Mouse (Mus musculus) activated CD4-positive, CD25-positive, alpha-beta regulatory T cell (primary cell): Measurements from ENCODE around the gene Rdh5. TPM values are rescaled to one million over a fixed set of nuclear protein-coding genes. Genes with fewer than 3 reads are reported as not detected.

Experiments
- polyA plus RNA-seq, 2 experiments: library from polyadenylated mRNA; unstranded; fragments of 100-300 nt; shearing (Covaris generic); gene quantifications; one replicate each; pipeline ENCODE4 v1.2.1; 2017

Rdh5 gene
- polyA plus RNA-seq = 10 to 100 TPM in 1 of 2 experiments, 1 to 10 TPM in 1; 9.4 to 10.6 TPM

DNA sequence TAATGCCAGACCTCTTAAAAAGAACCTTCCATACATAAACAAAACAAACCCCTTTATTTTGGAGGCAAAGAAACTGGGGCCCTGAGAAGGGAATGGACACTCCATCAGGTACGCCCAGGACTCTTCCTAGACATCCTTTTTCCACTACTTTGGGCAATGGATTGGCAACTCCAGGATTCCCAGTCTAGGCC, at the start of gene Rdh5:
TSS of gene Rdh5 (minus strand) at position 67 of the 191 bp plus-strand sequence.

DNA sequence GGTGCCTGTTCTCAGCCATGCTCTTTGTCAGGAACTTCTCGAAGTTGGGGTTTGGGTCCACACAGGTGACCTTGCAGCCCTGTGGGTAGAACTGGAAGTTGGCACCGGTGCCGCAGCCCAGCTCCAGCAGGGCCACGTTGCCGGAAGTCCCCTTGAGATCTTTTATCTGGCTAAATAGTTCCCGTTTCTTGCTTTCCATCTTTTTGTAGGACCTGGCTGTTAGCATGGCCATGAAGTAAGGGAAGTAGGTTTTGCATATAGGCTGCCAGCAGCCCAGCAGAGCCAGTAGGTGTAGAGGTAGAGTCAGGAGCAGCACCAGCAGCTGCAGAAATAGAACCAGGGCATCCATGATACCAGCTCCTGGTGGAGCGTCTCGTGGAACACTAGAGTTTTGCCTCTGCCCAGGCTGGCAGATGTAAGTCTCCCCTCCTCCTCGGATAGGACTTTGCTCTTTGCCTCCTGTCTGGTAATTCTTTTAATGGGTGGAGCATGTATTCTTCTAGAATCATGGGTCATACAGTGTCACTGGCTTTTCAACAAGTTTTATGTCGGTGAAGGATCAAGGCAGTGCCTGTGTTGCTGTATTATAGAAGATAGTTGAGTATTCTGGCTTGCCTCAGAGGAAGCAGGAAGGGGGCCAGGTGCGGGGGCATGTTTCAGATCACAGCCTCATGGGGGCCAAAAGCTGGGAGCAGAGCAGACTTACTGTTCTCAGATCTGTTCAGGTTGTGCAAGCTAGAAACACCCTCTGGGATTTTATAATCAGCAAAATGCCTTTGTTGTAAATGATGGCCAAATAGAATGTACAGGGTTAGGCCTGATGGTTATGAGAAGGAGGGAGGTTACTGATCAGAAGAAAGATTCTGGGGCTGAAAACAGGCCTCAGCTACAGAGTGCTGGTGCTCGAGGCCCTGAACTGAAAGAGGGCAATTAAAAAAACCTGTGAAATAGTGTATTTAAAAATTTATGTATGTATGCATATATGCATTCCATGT, 38.2 kb upstream of the Rdh5 start, which contains the start of gene Mettl7b:
TSS of gene Mettl7b (minus strand) at position 399 of the 995 bp plus-strand sequence.

DNA sequence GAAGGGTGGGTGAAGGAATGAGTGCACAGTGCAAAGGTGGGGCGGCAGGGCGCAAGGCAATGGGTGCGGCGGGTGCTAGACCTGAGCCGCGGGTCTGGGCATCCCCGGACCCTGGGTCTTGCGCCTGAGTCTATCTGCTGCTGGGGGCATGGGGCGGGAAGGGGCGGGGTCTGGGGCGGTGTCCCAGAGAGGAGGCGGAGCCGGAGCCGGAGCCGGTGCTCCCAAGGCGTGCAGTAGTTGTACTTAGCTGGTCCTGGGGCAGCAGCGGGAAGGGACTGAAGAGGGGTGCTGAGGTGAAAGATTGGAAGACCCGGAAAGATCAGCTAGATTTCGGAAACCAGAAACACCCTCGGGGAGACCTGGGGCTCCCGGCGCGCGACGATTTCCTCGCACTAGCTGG, 10.9 kb upstream of the Rdh5 start, which contains the start of gene Itga7:
TSS of gene Itga7 (plus strand) at position 245 of the 400 bp plus-strand sequence.

DNA sequence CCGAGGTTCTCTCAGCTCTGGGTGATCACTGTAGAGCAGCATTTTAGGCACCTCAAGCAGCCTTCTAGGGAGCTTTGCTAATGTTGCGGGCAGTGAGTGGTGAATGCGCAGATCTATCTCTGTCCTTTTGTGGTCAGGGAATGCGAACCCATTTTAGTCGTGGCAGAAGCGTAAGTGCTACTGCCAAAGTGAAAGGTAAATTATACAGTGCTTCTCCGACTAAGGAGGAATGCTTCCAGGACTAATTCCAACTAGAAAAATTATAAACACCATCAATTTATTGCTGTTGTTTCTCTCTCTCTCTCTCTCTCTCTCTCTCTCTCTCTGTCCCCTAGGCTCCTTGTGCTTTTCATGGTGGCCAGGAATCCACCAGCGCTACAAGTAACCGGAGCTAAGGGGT, 1.2 kb upstream of the Rdh5 start, which contains the start of gene Bloc1s1:
TSS of gene Bloc1s1 (minus strand) at position 101 of the 400 bp plus-strand sequence.

DNA sequence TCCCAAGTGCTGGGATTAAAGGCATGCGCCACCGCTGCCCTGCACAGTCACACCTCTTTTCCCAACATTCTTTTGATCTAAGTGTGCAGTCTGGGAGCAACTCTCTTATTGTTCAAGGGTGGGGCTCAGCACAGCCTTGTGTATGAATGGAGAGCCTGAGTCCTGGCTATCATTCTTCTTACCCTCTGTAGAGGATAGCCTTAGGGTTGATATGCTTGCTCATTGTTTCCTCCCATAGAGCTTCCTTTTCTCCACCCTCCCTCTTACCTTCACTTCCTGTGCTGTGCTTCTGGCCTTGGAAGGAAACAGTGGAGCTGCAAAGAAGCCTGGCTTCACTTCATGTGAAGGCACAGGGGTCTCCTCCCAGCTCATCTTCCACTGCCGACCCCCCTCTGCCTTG, 22.0 kb downstream of the Rdh5 start, which contains the start of gene Cd63:
TSS of gene Cd63 (plus strand) at position 292 of the 400 bp plus-strand sequence.

DNA sequence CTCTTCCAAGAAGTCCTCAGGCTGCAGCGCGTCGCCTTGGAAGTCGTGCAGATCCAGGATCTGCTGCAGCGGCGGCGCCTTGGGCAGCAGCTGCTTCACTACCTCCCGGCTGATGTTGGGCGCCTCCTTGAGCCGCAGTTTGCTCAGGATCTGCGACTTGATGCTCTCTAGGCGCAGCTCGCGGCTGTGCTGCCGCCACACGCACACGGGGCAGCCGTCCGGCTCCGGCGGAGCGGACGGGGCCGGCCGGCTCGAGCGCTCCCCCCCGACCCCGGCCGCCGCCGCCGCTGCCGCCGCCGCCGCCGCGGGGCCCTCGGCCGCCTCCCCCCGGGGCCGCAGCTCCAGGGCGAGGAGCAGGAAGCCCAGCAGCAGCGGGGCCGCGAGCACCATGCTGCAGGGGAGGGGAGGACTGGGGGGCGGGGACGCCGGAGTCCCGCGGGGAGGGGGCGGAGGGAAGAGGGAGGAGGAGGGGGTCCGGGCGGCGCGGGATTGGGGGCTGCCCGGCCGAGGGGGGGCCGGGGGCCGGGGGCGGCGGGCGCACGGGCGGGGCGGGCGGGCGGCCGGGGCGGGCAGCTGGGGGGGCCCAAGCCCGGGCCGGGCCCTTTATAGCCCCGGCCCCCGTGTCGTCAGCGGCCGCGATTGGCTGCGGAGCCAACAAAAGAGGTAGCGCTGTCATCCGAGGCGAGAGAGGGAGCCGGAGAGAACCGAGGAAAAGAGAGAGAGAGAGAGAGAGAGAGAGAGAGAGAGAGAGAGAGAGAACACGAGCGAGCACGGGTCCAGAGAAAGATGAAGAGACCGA, 31.2 kb downstream of the Rdh5 start, which contains the start of gene Gdf11:
TSS of gene Gdf11 (minus strand) at position 423 of the 799 bp plus-strand sequence.

Other genes starting within 250 kb of the Rdh5 start
- gene Suox, start 248.8 kb downstream of the Rdh5 start, polyA plus RNA-seq = 10 to 100 TPM; 45.6 to 47.3 TPM
- gene Rab5b, start 226.6 kb downstream of the Rdh5 start, polyA plus RNA-seq = 10 to 100 TPM; 36.9 to 40.5 TPM
- gene Pmel, start 218.7 kb downstream of the Rdh5 start, polyA plus RNA-seq = 1 to 10 TPM; 3.4 to 6.2 TPM
- gene Cdk2, start 217.9 kb downstream of the Rdh5 start, polyA plus RNA-seq = 10 to 100 TPM; 42.5 to 47.5 TPM
- 100 to 1,000 TPM; 586 to 621 TPM for gene Dgka, start 178.0 kb downstream of the Rdh5 start, polyA plus RNA-seq
- 10 to 100 TPM; 40.9 to 52.5 TPM for gene Pym1, start 175.0 kb downstream of the Rdh5 start, polyA plus RNA-seq
- under 1 TPM; 0.43 to 0.45 TPM for gene Mmp19, start 132.0 kb downstream of the Rdh5 start, polyA plus RNA-seq
- gene Dnajc14, start 118.8 kb downstream of the Rdh5 start, polyA plus RNA-seq = 10 to 100 TPM; 67.6 to 90.9 TPM
- 1 to 10 TPM; 2.8 to 4.2 TPM for gene Tmem198b, start 118.5 kb downstream of the Rdh5 start, polyA plus RNA-seq
- 100 to 1,000 TPM; 141 to 143 TPM for gene Sarnp, start 105.6 kb downstream of the Rdh5 start, polyA plus RNA-seq
- 10 to 100 TPM; 55.1 to 69.2 TPM for gene Ormdl2, start 101.2 kb downstream of the Rdh5 start, polyA plus RNA-seq
- gene Gdf11, start 31.2 kb downstream of the Rdh5 start, polyA plus RNA-seq = 1 to 10 TPM; 3.8 to 3.9 TPM
- gene Cd63, start 21.9 kb downstream of the Rdh5 start, polyA plus RNA-seq = 1 to 10 TPM; 2.9 to 7.2 TPM
- gene Bloc1s1, start 1.1 kb upstream of the Rdh5 start, polyA plus RNA-seq = 100 to 1,000 TPM; 211 to 212 TPM
- gene Itga7, start 10.9 kb upstream of the Rdh5 start, polyA plus RNA-seq = 10 to 100 TPM; 10.4 to 15.0 TPM
- under 1 TPM in 1 of 2 experiments, not detected in 1; 0.33 TPM for gene Mettl7b, start 38.1 kb upstream of the Rdh5 start, polyA plus RNA-seq
- not detected for gene Olfr9, start 66.5 kb upstream of the Rdh5 start, polyA plus RNA-seq
- gene Olfr763, start 87.9 kb upstream of the Rdh5 start, polyA plus RNA-seq = not detected
- gene Olfr764-ps1, start 117.0 kb upstream of the Rdh5 start, polyA plus RNA-seq = under 1 TPM in 1 of 2 experiments, not detected in 1; 0.16 TPM
- gene Olfr765, start 127.1 kb upstream of the Rdh5 start, polyA plus RNA-seq = not detected
- gene Olfr766-ps1, start 146.1 kb upstream of the Rdh5 start, polyA plus RNA-seq = not detected
- under 1 TPM in 1 of 2 experiments, not detected in 1; 0.02 TPM for gene Olfr767, start 160.0 kb upstream of the Rdh5 start, polyA plus RNA-seq
- not detected for gene Olfr768, start 176.5 kb upstream of the Rdh5 start, polyA plus RNA-seq
- under 1 TPM in 1 of 2 experiments, not detected in 1; 0.11 TPM for gene Olfr769, start 195.0 kb upstream of the Rdh5 start, polyA plus RNA-seq
- not detected for gene Olfr770, start 216.1 kb upstream of the Rdh5 start, polyA plus RNA-seq
- not detected for gene Olfr771, start 241.9 kb upstream of the Rdh5 start, polyA plus RNA-seq